Mouse (Mus musculus): ENCODE results near the gene Daam2. TPM values are rescaled to one million over a fixed set of nuclear protein-coding genes. Genes with fewer than 3 reads are reported as not detected.

Daam2 gene
- polyA plus RNA-seq, 1 experiment: 1.5 TPM

GRCm38 (mm10) chr17:49423872-49424271 lies 140.3 kb downstream of the Daam2 start:
- Histone ChIP-seq H3ac (ENCODE audit: control insufficient read depth, insufficient read length, low read depth) (no peak overlapping the region), H3K79me2 (ENCODE audit: control insufficient read depth, insufficient read depth) (peaks cover 6% of the 10 kb centered on the region), H3K36me3 (ENCODE audit: control insufficient read depth, insufficient read depth) (no peaks in the 10 kb centered on the region), H3K27me3 (ENCODE audit: control insufficient read depth, insufficient read depth, insufficient read length) (no peaks in the 10 kb centered on the region), H3K79me3 (ENCODE audit: low read depth) (peaks cover 2% of the 10 kb centered on the region), H3K4me3 (ENCODE audit: insufficient read depth, poor library complexity, severe bottlenecking) (no peak overlapping the region)
- TF ChIP-seq MAX (IDR thresholded peaks at IDR 0.05): no peak
- TF ChIP-seq MYOD1 (IDR thresholded peaks at IDR 0.05; ENCODE audit: control insufficient read depth, insufficient read length, low read depth): no peak
- no peak for TF ChIP-seq MYOG (IDR thresholded peaks at IDR 0.05; ENCODE audit: control insufficient read depth, extremely low read depth, insufficient read length)
- no peak for TF ChIP-seq FOSL1 (IDR thresholded peaks at IDR 0.05; ENCODE audit: insufficient read depth, low read length, poor library complexity, severe bottlenecking)
- TF ChIP-seq USF1 (IDR thresholded peaks at IDR 0.05; ENCODE audit: low read depth): no peak
- no peak for TF ChIP-seq CEBPB (IDR thresholded peaks at IDR 0.05; ENCODE audit: low read depth)
- no peak for TF ChIP-seq CTCF (IDR thresholded peaks at IDR 0.05; ENCODE audit: control insufficient read depth, insufficient read depth, insufficient read length)

GRCm38 (mm10) chr17:49423067-49423325 lies 141.1 kb downstream of the Daam2 start:
- TF ChIP-seq MYOD1 (IDR thresholded peaks at IDR 0.05; ENCODE audit: control insufficient read depth, insufficient read length, low read depth): no peak
- TF ChIP-seq CTCF (IDR thresholded peaks at IDR 0.05; ENCODE audit: control insufficient read depth, insufficient read depth, insufficient read length): no peak
- TF ChIP-seq MYOG (IDR thresholded peaks at IDR 0.05; ENCODE audit: control insufficient read depth, extremely low read depth, insufficient read length): no peak
- no peak for TF ChIP-seq FOSL1 (IDR thresholded peaks at IDR 0.05; ENCODE audit: insufficient read depth, low read length, poor library complexity, severe bottlenecking)
- TF ChIP-seq MAX (IDR thresholded peaks at IDR 0.05): no peak
- TF ChIP-seq USF1 (IDR thresholded peaks at IDR 0.05; ENCODE audit: low read depth): no peak
- no peak for TF ChIP-seq CEBPB (IDR thresholded peaks at IDR 0.05; ENCODE audit: low read depth)
- no peaks in the 10 kb centered on the region for H3K27me3 ChIP-seq (ENCODE audit: control insufficient read depth, insufficient read depth, insufficient read length)

DNA sequence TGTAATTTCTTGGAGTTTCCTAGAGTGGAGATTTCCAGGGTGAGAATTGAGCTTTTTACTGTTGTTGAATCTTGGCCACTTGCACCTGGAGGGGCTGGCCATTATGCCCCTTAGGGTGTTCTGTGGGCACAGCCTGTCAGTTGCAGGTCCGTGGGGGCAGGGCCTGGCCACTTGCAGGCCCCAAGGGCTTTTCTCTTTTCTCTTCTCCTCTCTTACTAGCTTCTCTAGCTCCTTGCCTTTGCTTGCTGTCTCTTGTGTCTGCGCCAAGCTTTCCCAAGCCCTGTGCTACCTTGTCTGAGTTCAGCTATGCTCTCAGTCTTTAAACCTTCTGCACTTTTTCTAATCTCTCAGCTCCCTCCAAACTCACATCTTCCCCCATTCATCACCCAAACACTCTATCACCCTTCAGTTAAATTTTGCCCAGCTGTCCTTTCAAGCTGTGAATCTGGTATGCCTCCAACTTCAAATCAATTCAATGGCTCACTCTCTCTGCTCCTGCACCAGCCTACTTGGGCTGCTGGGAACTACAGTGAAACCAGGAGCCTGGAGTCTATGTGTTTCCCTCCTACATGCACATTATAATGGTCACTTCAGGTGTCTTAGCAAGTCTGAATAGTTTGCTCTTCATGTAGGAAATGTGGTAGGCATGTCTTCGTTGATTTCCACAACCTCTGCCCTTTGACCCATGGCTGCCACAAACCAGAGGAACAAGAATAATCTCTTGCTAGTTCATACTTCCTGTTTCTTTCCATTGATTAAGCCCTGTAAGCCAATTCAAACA lies 141.7 kb downstream of the Daam2 start:
- TF ChIP-seq MYOG (IDR thresholded peaks at IDR 0.05; ENCODE audit: control insufficient read depth, extremely low read depth, insufficient read length) (no peak), CTCF (IDR thresholded peaks at IDR 0.05; ENCODE audit: control insufficient read depth, insufficient read depth, insufficient read length) (no peak), FOSL1 (IDR thresholded peaks at IDR 0.05; ENCODE audit: insufficient read depth, low read length, poor library complexity, severe bottlenecking) (no peak), CEBPB (IDR thresholded peaks at IDR 0.05; ENCODE audit: low read depth) (no peak), MYOD1 (IDR thresholded peaks at IDR 0.05; ENCODE audit: control insufficient read depth, insufficient read length, low read depth) (no peak), MAX (IDR thresholded peaks at IDR 0.05) (no peak), USF1 (IDR thresholded peaks at IDR 0.05; ENCODE audit: low read depth) (no peak)
- H3K79me3 ChIP-seq (ENCODE audit: low read depth): no peaks in the 10 kb centered on the region
- no peaks in the 10 kb centered on the region for H3K36me3 ChIP-seq (ENCODE audit: control insufficient read depth, insufficient read depth)
- H3K79me2 ChIP-seq (ENCODE audit: control insufficient read depth, insufficient read depth): no peaks in the 10 kb centered on the region
- H3ac ChIP-seq (ENCODE audit: control insufficient read depth, insufficient read length, low read depth): no peak overlapping the region
- no peaks in the 10 kb centered on the region for H3K27me3 ChIP-seq (ENCODE audit: control insufficient read depth, insufficient read depth, insufficient read length)
- H3K4me3 ChIP-seq (ENCODE audit: insufficient read depth, poor library complexity, severe bottlenecking): no peak overlapping the region

More at GRCm38 (mm10) chr17:49423067-49423325, 141.1 kb downstream of the Daam2 start:
- H3K4me3 ChIP-seq (ENCODE audit: insufficient read depth, poor library complexity, severe bottlenecking): no peak overlapping the region
- no peaks in the 10 kb centered on the region for H3K79me2 ChIP-seq (ENCODE audit: control insufficient read depth, insufficient read depth)
- H3K36me3 ChIP-seq (ENCODE audit: control insufficient read depth, insufficient read depth): no peaks in the 10 kb centered on the region
- no peak overlapping the region for H3ac ChIP-seq (ENCODE audit: control insufficient read depth, insufficient read length, low read depth)
- no peaks in the 10 kb centered on the region for H3K79me3 ChIP-seq (ENCODE audit: low read depth)

DNA sequence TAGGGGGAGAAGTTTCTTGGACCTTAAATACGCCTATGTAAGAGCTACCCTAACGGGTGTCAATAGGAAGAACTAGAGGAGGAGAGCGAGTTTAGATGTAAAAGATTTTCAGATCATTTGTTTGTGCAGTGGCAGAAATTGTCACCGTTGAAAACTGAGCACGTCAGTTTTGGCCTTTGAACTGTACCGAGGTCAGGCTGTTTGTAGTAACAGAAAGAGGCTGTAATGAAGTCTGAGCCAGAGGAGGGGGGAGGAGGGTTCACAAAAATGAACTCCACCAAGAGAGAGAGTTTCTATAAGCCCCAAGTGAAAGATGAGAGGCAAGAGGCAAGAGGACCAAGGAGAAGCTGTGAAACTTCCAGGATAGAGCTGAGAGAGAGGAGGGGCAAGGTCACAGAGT lies 144.3 kb downstream of the Daam2 start:
- Histone ChIP-seq H3K4me3 (ENCODE audit: insufficient read depth, poor library complexity, severe bottlenecking) (no peak overlapping the region), H3K79me2 (ENCODE audit: control insufficient read depth, insufficient read depth) (no peaks in the 10 kb centered on the region), H3K79me3 (ENCODE audit: low read depth) (no peaks in the 10 kb centered on the region), H3ac (ENCODE audit: control insufficient read depth, insufficient read length, low read depth) (no peak overlapping the region), H3K36me3 (ENCODE audit: control insufficient read depth, insufficient read depth) (no peaks in the 10 kb centered on the region), H3K27me3 (ENCODE audit: control insufficient read depth, insufficient read depth, insufficient read length) (no peaks in the 10 kb centered on the region)
- no peak for TF ChIP-seq CTCF (IDR thresholded peaks at IDR 0.05; ENCODE audit: control insufficient read depth, insufficient read depth, insufficient read length)
- no peak for TF ChIP-seq FOSL1 (IDR thresholded peaks at IDR 0.05; ENCODE audit: insufficient read depth, low read length, poor library complexity, severe bottlenecking)
- TF ChIP-seq MYOD1 (IDR thresholded peaks at IDR 0.05; ENCODE audit: control insufficient read depth, insufficient read length, low read depth): no peak
- TF ChIP-seq MAX (IDR thresholded peaks at IDR 0.05): no peak
- no peak for TF ChIP-seq CEBPB (IDR thresholded peaks at IDR 0.05; ENCODE audit: low read depth)
- no peak for TF ChIP-seq MYOG (IDR thresholded peaks at IDR 0.05; ENCODE audit: control insufficient read depth, extremely low read depth, insufficient read length)
- TF ChIP-seq USF1 (IDR thresholded peaks at IDR 0.05; ENCODE audit: low read depth): no peak

GRCm38 (mm10) chr17:49416228-49416627 lies 147.9 kb downstream of the Daam2 start:
- no peaks in the 10 kb centered on the region for H3K79me2 ChIP-seq (ENCODE audit: control insufficient read depth, insufficient read depth)
- no peaks in the 10 kb centered on the region for H3K27me3 ChIP-seq (ENCODE audit: control insufficient read depth, insufficient read depth, insufficient read length)
- H3K36me3 ChIP-seq (ENCODE audit: control insufficient read depth, insufficient read depth): no peaks in the 10 kb centered on the region
- TF ChIP-seq USF1 (IDR thresholded peaks at IDR 0.05; ENCODE audit: low read depth) (peak; percentile 67), CEBPB (IDR thresholded peaks at IDR 0.05; ENCODE audit: low read depth) (no peak), FOSL1 (IDR thresholded peaks at IDR 0.05; ENCODE audit: insufficient read depth, low read length, poor library complexity, severe bottlenecking) (no peak), MAX (IDR thresholded peaks at IDR 0.05) (no peak), MYOG (IDR thresholded peaks at IDR 0.05; ENCODE audit: control insufficient read depth, extremely low read depth, insufficient read length) (no peak), MYOD1 (IDR thresholded peaks at IDR 0.05; ENCODE audit: control insufficient read depth, insufficient read length, low read depth) (no peak), CTCF (IDR thresholded peaks at IDR 0.05; ENCODE audit: control insufficient read depth, insufficient read depth, insufficient read length) (no peak)
- no peak overlapping the region for H3K4me3 ChIP-seq (ENCODE audit: insufficient read depth, poor library complexity, severe bottlenecking)
- no peak overlapping the region for H3ac ChIP-seq (ENCODE audit: control insufficient read depth, insufficient read length, low read depth)
- no peaks in the 10 kb centered on the region for H3K79me3 ChIP-seq (ENCODE audit: low read depth)

Data from C2C12 (cell line).